Mouse (Mus musculus) midbrain, postnatal 0 days (tissue): Measurements from ENCODE around the gene Olfr765. TPM values are rescaled to one million over a fixed set of nuclear protein-coding genes. Genes with fewer than 3 reads are reported as not detected.

ENCODE experiments used
- ATAC-seq: fragments of 200-750 bp; cut with Nextera tagmentation; 2 replicates; pipeline ENCODE4 v1.8.0; 2017; ENCODE audit warnings: moderate number of reproducible peaks, mild to moderate bottlenecking, moderate TSS enrichment, moderate library complexity; ENCODE audit not compliant: low FRiP score
- DNase-seq: peaks from one replicate; pipeline ENCODE4 v3.0.0-alpha.2; 2015; ENCODE audit warnings: low spot score
- H3K27ac ChIP-seq: fragments of 300-500 bp; sonication (generic); 2 replicates; pipeline ENCODE4 v1.5.1; 2014; ENCODE audit warnings: low read depth, mild to moderate bottlenecking, low read length, mixed read lengths
- H3K27me3 ChIP-seq: fragments of 300-500 bp; sonication (generic); 2 replicates; pipeline ENCODE4 v1.6.1; 2014; ENCODE audit warnings: low read length, control low read depth, mixed read lengths; ENCODE audit not compliant: insufficient read depth
- H3K36me3 ChIP-seq: fragments of 300-500 bp; sonication (generic); 2 replicates; pipeline ENCODE4 v1.6.1; 2014; ENCODE audit warnings: low read length, control low read depth, mixed read lengths; ENCODE audit not compliant: insufficient read depth
- H3K4me1 ChIP-seq: fragments of 300-500 bp; sonication (generic); 2 replicates; pipeline ENCODE4 v1.6.1; 2014; ENCODE audit warnings: mild to moderate bottlenecking, control low read depth, antibody characterized with exemption, low read length, mixed read lengths; ENCODE audit not compliant: insufficient read depth
- H3K4me2 ChIP-seq: fragments of 300-500 bp; sonication (generic); 2 replicates; pipeline ENCODE4 v1.6.1; 2014; ENCODE audit warnings: low read depth, mild to moderate bottlenecking, low read length, mixed read lengths; ENCODE audit not compliant: poor library complexity, severe bottlenecking
- H3K4me3 ChIP-seq: fragments of 300-500 bp; sonication (generic); 2 replicates; pipeline ENCODE4 v1.5.1; 2014; ENCODE audit warnings: low read depth, mild to moderate bottlenecking, low read length, moderate library complexity
- H3K9ac ChIP-seq: fragments of 300-500 bp; sonication (generic); replicated peaks from 2 replicates; pipeline ENCODE4 v1.6.1; 2014; ENCODE audit warnings: mild to moderate bottlenecking, low read length, moderate library complexity, mixed read lengths; ENCODE audit not compliant: poor library complexity, severe bottlenecking
- H3K9me3 ChIP-seq: fragments of 300-500 bp; sonication (generic); 2 replicates; pipeline ENCODE4 v1.6.1; 2016; ENCODE audit warnings: low read length, control low read depth
- CTCF ChIP-seq: IDR thresholded peaks from 2 replicates; pipeline ENCODE4 v1.5.1; 2016; ENCODE audit warnings: antibody characterized with exemption, mild to moderate bottlenecking
- WGBS: fragments of 180-500 bp; shearing (Covaris S2); extraction: QIAGEN DNeasy Blood & Tissue Kit; methylation state at CpG from one replicate; pipeline ENCODE4 v1.1.7; 2014; 5-methylcytosine and 5-hydroxymethylcytosine counted together
- polyA plus RNA-seq: library from polyadenylated mRNA; unstranded; fragments of >200 nt; fragmentation: Nextera tagmentation; extraction: Ambion mirVana; gene quantifications from 2 replicates; pipeline ENCODE4 v1.2.1, GENCODE M21; 2015
- total RNA-seq: library from RNA; depleted of rRNA; stranded (reverse); fragments of >200 nt; gene quantifications from 2 replicates; pipeline ENCODE4 v1.2.3, GENCODE M21; 2014; rRNA removed

Olfr765 gene
- total and polyA plus RNA-seq, 2 experiments from 2014 or later = not detected

- no peak; the same call in 1 of the 2 replicates for ATAC-seq
- 78% methylated on average over 4 of the region's 4 CpGs for WGBS
These were observed 53.2 kb downstream of the Olfr765 start for GRCm38 (mm10) chr10:128996523-128997040.

GRCm38 (mm10) chr10:128995796-128996195 is 54.0 kb downstream of the Olfr765 start:
- Histone ChIP-seq H3K4me1 (no peaks in the 10 kb centered on the region), H3K36me3 (no peaks in the 10 kb centered on the region), H3K4me3 (no peak overlapping the region), H3K27me3 (no peaks in the 10 kb centered on the region), H3K27ac (no peak overlapping the region), H3K9ac (no peak overlapping the region), H3K9me3 (no peaks in the 10 kb centered on the region), H3K4me2 (no peak overlapping the region)
- DNase-seq (no peak), ATAC-seq (no peak)
- no peak for TF ChIP-seq CTCF
- 97% methylated on average over 1 of the region's 1 CpGs for WGBS

More at GRCm38 (mm10) chr10:128996523-128997040, 53.2 kb downstream of the Olfr765 start:
- Histone ChIP-seq H3K4me2 (no peak overlapping the region), H3K4me1 (no peaks in the 10 kb centered on the region), H3K4me3 (no peak overlapping the region), H3K9ac (no peak overlapping the region), H3K9me3 (no peaks in the 10 kb centered on the region), H3K27ac (no peak overlapping the region), H3K27me3 (no peaks in the 10 kb centered on the region), H3K36me3 (no peaks in the 10 kb centered on the region)
- no peak for TF ChIP-seq CTCF
- DNase-seq = no peak

Other genes with a start within 250 kb of the Olfr765 start
- gene Dnajc14, start 245.9 kb downstream of the Olfr765 start, total RNA-seq = 31.4 and 39.4 TPM in 2 replicates
- 34.6 and 37.7 TPM in 2 replicates for gene Dnajc14, start 245.9 kb downstream of the Olfr765 start, polyA plus RNA-seq
- gene Tmem198b, start 245.6 kb downstream of the Olfr765 start, total RNA-seq = 18.6 and 21.8 TPM in 2 replicates
- 17.1 and 18.9 TPM in 2 replicates for gene Tmem198b, start 245.6 kb downstream of the Olfr765 start, polyA plus RNA-seq
- 30.7 and 36.8 TPM in 2 replicates for gene Sarnp, start 232.7 kb downstream of the Olfr765 start, total RNA-seq
- 120 and 126 TPM in 2 replicates for gene Sarnp, start 232.7 kb downstream of the Olfr765 start, polyA plus RNA-seq
- gene Ormdl2, start 228.4 kb downstream of the Olfr765 start, total RNA-seq = 6.9 and 11.1 TPM in 2 replicates
- gene Ormdl2, start 228.4 kb downstream of the Olfr765 start, polyA plus RNA-seq = 15.0 and 15.6 TPM in 2 replicates
- gene Gdf11, start 158.3 kb downstream of the Olfr765 start, total RNA-seq = 16.9 and 22.4 TPM in 2 replicates
- gene Gdf11, start 158.3 kb downstream of the Olfr765 start, polyA plus RNA-seq = 6.5 and 7.5 TPM in 2 replicates
- gene Cd63, start 149.0 kb downstream of the Olfr765 start, total RNA-seq = 16.6 and 28.6 TPM in 2 replicates
- gene Cd63, start 149.0 kb downstream of the Olfr765 start, polyA plus RNA-seq = 231 and 238 TPM in 2 replicates
- gene Rdh5, start 127.1 kb downstream of the Olfr765 start, total RNA-seq = 8.8 and 10.5 TPM in 2 replicates
- gene Rdh5, start 127.1 kb downstream of the Olfr765 start, polyA plus RNA-seq = 8.8 and 10.8 TPM in 2 replicates
- gene Bloc1s1, start 126.0 kb downstream of the Olfr765 start, total RNA-seq = 87.8 and 100 TPM in 2 replicates
- 240 and 265 TPM in 2 replicates for gene Bloc1s1, start 126.0 kb downstream of the Olfr765 start, polyA plus RNA-seq
- 18.9 and 23.3 TPM in 2 replicates for gene Itga7, start 116.2 kb downstream of the Olfr765 start, total RNA-seq
- gene Itga7, start 116.2 kb downstream of the Olfr765 start, polyA plus RNA-seq = 13.6 and 14.0 TPM in 2 replicates
- not detected in 2 replicates for gene Mettl7b, start 89.0 kb downstream of the Olfr765 start, total RNA-seq
- not detected in 2 replicates for gene Mettl7b, start 89.0 kb downstream of the Olfr765 start, polyA plus RNA-seq
- not detected in 2 replicates for gene Olfr9, start 60.6 kb downstream of the Olfr765 start, total RNA-seq
- not detected in 2 replicates for gene Olfr9, start 60.6 kb downstream of the Olfr765 start, polyA plus RNA-seq
- not detected in 2 replicates for gene Olfr763, start 39.2 kb downstream of the Olfr765 start, total RNA-seq
- not detected in 2 replicates for gene Olfr763, start 39.2 kb downstream of the Olfr765 start, polyA plus RNA-seq
- not detected in 2 replicates for gene Olfr764-ps1, start 10.1 kb downstream of the Olfr765 start, total RNA-seq
- not detected in 2 replicates for gene Olfr764-ps1, start 10.1 kb downstream of the Olfr765 start, polyA plus RNA-seq
- not detected in 2 replicates for gene Olfr766-ps1, start 19.0 kb upstream of the Olfr765 start, total RNA-seq
- not detected in 2 replicates for gene Olfr766-ps1, start 19.0 kb upstream of the Olfr765 start, polyA plus RNA-seq
- not detected in 2 replicates for gene Olfr767, start 32.9 kb upstream of the Olfr765 start, total RNA-seq
- gene Olfr767, start 32.9 kb upstream of the Olfr765 start, polyA plus RNA-seq = not detected in 2 replicates
- not detected in 2 replicates for gene Olfr768, start 49.4 kb upstream of the Olfr765 start, total RNA-seq
- not detected in 2 replicates for gene Olfr768, start 49.4 kb upstream of the Olfr765 start, polyA plus RNA-seq
- not detected in 2 replicates for gene Olfr769, start 67.9 kb upstream of the Olfr765 start, total RNA-seq
- gene Olfr769, start 67.9 kb upstream of the Olfr765 start, polyA plus RNA-seq = not detected in 2 replicates
- not detected in 2 replicates for gene Olfr770, start 89.0 kb upstream of the Olfr765 start, total RNA-seq
- not detected in 2 replicates for gene Olfr770, start 89.0 kb upstream of the Olfr765 start, polyA plus RNA-seq
- not detected in 2 replicates for gene Olfr771, start 114.8 kb upstream of the Olfr765 start, total RNA-seq
- not detected in 2 replicates for gene Olfr771, start 114.8 kb upstream of the Olfr765 start, polyA plus RNA-seq
- not detected in 2 replicates for gene Olfr772, start 127.9 kb upstream of the Olfr765 start, total RNA-seq
- gene Olfr772, start 127.9 kb upstream of the Olfr765 start, polyA plus RNA-seq = not detected in 2 replicates
- not detected in 2 replicates for gene Olfr773, start 137.4 kb upstream of the Olfr765 start, total RNA-seq
- not detected in 2 replicates for gene Olfr773, start 137.4 kb upstream of the Olfr765 start, polyA plus RNA-seq
- not detected in 2 replicates for gene Olfr774, start 186.2 kb upstream of the Olfr765 start, total RNA-seq
- gene Olfr774, start 186.2 kb upstream of the Olfr765 start, polyA plus RNA-seq = not detected in 2 replicates
- not detected in 2 replicates for gene Olfr775, start 198.4 kb upstream of the Olfr765 start, total RNA-seq
- not detected in 2 replicates for gene Olfr775, start 198.4 kb upstream of the Olfr765 start, polyA plus RNA-seq
- not detected in 2 replicates for gene Olfr776, start 209.1 kb upstream of the Olfr765 start, total RNA-seq
- not detected in 2 replicates for gene Olfr776, start 209.1 kb upstream of the Olfr765 start, polyA plus RNA-seq
- gene Olfr777, start 221.5 kb upstream of the Olfr765 start, total RNA-seq = not detected in 2 replicates
- not detected in 2 replicates for gene Olfr777, start 221.5 kb upstream of the Olfr765 start, polyA plus RNA-seq